Mouse (Mus musculus) monocyte, adult 2 months (primary cell): ENCODE measurements around the gene Exph5.
A peak's percentile ranks its signal among the peaks of the same experiment; 100 is the strongest.

Experiments
- DNase-seq, 2 experiments: peaks; one replicate each; pipeline ENCODE4 v3.0.0; 2022; ENCODE audit warnings: low spot score in 2 of 2, low read depth in 1 of 2

Exph5 gene

GRCm38 (mm10) chr9:53356219-53357155 lies 55.0 kb downstream of the Exph5 start:
- DNase-seq = no peak

GRCm38 (mm10) chr9:53371339-53371738 lies 69.9 kb downstream of the Exph5 start:
- no peak for DNase-seq

- no peak for DNase-seq
Observed at GRCm38 (mm10) chr9:53375907-53376306, 74.4 kb downstream of the Exph5 start.

- no peak for DNase-seq
Observed at GRCm38 (mm10) chr9:53376820-53377219, 75.3 kb downstream of the Exph5 start.

- no peak for DNase-seq
Observed at GRCm38 (mm10) chr9:53377597-53377996, 76.1 kb downstream of the Exph5 start.

GRCm38 (mm10) chr9:53378171-53378570 lies 76.7 kb downstream of the Exph5 start:
- DNase-seq = no peak

- DNase-seq = no peak
Observed at GRCm38 (mm10) chr9:53380595-53380994, 79.1 kb downstream of the Exph5 start.

- DNase-seq = no peak
Observed at GRCm38 (mm10) chr9:53381113-53381615, 79.7 kb downstream of the Exph5 start.

- DNase-seq = peak; percentile 9 to 32
Observed at GRCm38 (mm10) chr9:53383951-53384866, 82.7 kb downstream of the Exph5 start, which contains the start of gene Kdelc2. Kdelc2 (plus strand) TSS chr9:53384025.

- DNase-seq = no peak
Observed at GRCm38 (mm10) chr9:53384873-53385272, 83.4 kb downstream of the Exph5 start.

GRCm38 (mm10) chr9:53387431-53387830 lies 86.0 kb downstream of the Exph5 start:
- no peak for DNase-seq

GRCm38 (mm10) chr9:53389109-53389508 lies 87.6 kb downstream of the Exph5 start:
- DNase-seq = no peak

- DNase-seq = no peak
Observed at GRCm38 (mm10) chr9:53390136-53390535, 88.7 kb downstream of the Exph5 start.

- no peak for DNase-seq
Observed at GRCm38 (mm10) chr9:53397685-53398387, 96.4 kb downstream of the Exph5 start.

- DNase-seq = no peak
Observed at GRCm38 (mm10) chr9:53398388-53398700, 96.9 kb downstream of the Exph5 start.

GRCm38 (mm10) chr9:53399537-53399936 lies 98.1 kb downstream of the Exph5 start:
- no peak for DNase-seq

GRCm38 (mm10) chr9:53400696-53401095 lies 99.2 kb downstream of the Exph5 start:
- no peak for DNase-seq

- DNase-seq = no peak
Observed at GRCm38 (mm10) chr9:53401146-53401545, 99.7 kb downstream of the Exph5 start.

- no peak for DNase-seq
Observed at GRCm38 (mm10) chr9:53402291-53402711, 100.8 kb downstream of the Exph5 start, which contains the start of gene 4930550C14Rik. 4930550C14Rik (plus strand) TSS chr9:53402325.

- DNase-seq = no peak
Observed at GRCm38 (mm10) chr9:53402991-53403390, 101.5 kb downstream of the Exph5 start.
